Mouse (Mus musculus): Measurements from ENCODE around the gene 4930451I11Rik.

4930451I11Rik gene

DNA sequence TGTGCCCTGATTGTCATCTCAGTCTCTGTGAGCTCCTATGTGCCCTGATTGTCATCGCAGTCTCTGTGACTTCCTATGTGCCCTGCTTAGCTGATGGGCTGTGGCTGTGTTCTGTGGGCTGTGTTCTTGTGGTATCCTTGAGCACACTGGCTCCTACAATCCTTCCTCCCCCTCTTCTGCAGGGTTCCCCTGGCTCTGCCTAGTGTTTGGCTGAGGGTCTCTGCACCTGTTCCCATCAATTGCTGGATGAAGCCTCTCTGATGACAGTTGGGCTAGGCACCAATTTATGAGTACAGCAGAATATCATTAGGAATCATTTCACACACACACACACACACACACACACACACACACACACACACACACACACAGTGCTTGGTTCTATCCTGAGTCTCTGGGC lies 1.9 kb upstream of the 4930451I11Rik start:
- no peak for DNase-seq (ENCODE audit: low spot score)

DNA sequence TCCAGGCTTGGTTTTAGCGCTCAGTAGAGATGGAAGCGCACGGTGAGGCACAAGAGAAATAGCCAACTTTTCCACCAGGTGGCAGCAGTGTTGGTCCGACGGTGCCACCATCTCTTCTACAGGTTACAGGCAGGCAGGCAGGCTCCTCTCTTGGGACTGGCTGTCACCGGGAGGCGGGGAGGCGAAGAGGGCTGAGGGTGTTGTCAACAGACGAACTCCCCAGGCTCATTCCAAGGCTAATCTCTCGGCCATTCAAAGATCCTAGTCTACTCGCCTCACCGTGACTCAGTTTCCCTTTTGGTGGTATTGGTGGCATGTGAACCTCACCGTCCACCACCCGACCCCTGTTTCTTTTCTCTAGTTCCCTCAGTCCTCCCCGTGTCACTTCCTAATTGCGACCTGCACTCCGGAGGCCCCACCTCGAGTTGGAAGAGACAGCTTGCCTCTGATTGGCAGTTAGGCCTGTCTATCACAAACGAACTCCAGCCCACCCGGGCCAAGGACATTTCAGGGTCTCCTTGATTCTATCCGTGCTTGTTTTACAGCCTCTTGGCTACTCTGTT lies 678 bp upstream of the 4930451I11Rik start:
- DNase-seq (ENCODE audit: low spot score), result peak; percentile 90

GRCm38 (mm10) chr7:126825952-126826351 lies 5.5 kb downstream of the 4930451I11Rik start:
- no peak for DNase-seq (ENCODE audit: low spot score)

DNA sequence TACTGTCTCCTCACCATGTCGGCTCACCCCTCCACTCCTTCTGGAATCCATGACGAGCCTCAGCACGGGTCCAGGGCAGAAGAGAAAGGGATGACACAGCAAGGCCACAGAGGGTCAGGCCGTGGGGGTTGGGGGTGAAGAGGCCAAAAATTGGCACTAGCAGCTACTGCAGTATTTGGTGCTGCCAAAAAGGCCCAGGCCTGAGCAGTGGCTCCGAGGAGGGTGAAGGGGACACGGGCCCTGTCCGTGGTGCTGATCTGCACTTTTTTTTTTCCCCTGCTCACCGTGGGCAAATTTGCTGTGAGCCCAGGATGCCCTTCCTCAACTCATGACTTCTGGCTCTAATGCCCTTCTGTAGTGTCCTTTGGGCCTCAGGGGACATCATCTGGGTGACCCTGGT lies 6.0 kb downstream of the 4930451I11Rik start:
- peak; percentile 66 for DNase-seq (ENCODE audit: low spot score)

DNA sequence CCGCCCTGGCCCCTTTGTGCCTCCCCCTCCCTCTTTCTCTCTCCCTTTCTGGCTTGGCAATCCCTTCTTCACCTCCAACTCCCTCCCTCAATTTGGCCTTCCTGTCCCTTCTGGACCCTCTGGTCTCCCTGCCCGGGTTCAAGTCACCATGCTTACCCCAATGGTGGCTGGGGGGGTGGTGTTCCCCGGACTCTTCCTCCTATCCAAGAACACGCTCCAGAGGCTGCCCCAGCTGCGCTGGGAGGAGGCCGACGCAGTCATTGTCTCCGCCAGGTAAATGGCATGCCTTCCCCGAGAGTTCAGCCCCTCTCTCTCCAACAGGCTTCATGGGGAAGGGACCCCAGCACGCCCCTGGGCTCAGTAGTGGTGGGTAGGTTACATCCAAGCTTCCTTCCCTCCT lies 7.5 kb downstream of the 4930451I11Rik start:
- DNase-seq (ENCODE audit: low spot score), result no peak

DNA sequence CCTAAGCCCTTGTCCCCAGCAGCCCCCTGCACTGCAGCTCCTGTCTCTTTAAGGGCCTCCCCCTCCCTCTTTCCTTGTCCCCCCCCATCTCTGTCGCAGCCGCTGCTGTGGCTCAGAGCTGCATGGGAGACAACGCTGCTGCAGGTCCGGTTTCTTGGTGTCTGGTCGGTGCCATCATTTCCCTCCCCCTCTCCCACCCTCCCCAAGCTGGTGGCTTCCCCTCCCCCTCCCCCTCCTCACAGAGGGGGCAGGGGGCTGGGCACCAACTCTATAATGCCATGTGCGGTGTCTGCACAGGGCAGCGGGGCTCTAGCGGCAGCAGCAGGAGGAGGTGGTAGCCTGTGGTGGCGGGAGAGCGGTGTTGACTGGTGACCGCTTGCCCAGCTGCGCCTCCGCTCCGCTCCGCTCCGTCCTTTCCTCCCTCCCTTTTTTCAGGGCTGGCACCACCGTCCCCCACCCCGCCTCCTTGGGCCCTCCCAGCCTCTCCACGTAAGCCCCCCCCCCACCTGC lies 8.2 kb downstream of the 4930451I11Rik start:
- DNase-seq (ENCODE audit: low spot score), result peak; percentile 35

DNA sequence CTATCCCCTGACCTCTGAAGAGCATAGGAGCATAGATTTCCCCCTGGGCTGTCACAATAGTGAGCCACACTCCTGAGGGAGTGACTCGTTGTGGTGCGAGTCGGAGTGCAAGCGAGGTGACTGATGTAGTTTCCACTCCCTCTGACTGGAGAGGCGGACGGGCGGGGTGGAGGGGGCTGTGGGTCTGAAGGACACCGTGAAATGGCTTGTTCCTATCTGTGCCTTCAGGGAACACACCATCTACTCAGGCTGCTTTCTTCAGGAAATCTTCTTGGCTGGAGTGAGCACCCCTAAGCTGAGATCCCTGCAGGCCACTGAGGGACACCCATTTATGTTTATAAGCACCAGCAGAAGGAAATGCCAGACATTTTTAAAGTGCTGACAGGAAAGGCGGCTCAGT lies 8.7 kb downstream of the 4930451I11Rik start:
- no peak for DNase-seq (ENCODE audit: low spot score)

DNA sequence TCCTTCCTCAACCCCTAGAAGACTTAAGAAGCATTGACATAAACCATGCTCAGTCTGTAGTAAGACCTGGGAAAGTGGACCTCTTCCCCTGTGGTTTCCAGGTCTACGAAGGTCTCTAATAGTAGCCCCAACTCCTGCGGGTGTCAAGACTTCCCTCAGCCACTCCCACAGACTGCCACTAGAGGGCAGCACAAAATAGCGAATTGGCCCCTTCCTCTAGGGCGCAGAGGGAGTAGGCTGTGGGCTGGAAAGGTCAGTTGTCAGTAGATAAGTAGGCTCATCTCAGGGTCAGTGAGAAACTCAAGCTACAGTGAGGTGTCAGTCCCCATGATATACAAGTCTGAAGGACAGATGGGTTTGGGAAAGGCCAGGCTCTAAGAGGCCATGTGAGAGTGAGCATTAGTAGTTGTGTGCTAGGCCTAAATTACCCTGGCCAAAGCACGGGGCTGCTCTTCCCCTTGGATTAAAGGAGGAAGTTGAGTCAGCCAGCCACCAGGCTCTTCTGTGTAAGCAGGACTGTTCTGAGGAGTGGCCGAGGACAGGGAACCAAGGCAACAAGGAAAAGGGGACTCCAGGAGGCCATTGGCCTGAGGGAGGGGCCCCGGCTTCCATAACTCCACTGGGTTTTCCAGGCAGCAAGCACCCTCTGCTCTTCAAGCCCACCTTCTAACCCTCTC lies 9.5 kb downstream of the 4930451I11Rik start:
- DNase-seq (ENCODE audit: low spot score), result peak; percentile 94

GRCm38 (mm10) chr7:126818818-126819217 lies 12.6 kb downstream of the 4930451I11Rik start:
- DNase-seq (ENCODE audit: low spot score), result no peak

DNA sequence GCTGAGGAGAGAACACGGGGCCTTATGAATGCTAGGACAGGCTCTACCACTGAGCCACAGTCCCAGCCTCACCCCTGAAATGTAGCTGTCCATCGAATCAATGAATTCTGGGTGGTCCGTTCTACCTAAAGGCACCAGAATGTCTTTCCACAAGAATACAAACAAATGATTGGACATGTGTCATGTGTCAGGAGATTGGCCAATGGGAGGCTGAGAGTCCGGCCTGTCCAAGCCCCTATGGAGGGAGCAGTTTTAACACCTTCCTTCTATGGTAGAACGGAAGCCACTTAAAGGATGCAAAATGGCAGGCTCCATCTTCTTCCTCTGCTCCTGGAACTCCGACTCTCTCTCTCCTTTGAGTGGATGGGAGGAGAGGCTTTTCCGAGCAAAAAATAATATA lies 13.8 kb downstream of the 4930451I11Rik start:
- DNase-seq (ENCODE audit: low spot score), result no peak

GRCm38 (mm10) chr7:126816494-126816893 lies 14.9 kb downstream of the 4930451I11Rik start:
- no peak for DNase-seq (ENCODE audit: low spot score)

GRCm38 (mm10) chr7:126815726-126816222 lies 15.7 kb downstream of the 4930451I11Rik start:
- DNase-seq (ENCODE audit: low spot score), result no peak

DNA sequence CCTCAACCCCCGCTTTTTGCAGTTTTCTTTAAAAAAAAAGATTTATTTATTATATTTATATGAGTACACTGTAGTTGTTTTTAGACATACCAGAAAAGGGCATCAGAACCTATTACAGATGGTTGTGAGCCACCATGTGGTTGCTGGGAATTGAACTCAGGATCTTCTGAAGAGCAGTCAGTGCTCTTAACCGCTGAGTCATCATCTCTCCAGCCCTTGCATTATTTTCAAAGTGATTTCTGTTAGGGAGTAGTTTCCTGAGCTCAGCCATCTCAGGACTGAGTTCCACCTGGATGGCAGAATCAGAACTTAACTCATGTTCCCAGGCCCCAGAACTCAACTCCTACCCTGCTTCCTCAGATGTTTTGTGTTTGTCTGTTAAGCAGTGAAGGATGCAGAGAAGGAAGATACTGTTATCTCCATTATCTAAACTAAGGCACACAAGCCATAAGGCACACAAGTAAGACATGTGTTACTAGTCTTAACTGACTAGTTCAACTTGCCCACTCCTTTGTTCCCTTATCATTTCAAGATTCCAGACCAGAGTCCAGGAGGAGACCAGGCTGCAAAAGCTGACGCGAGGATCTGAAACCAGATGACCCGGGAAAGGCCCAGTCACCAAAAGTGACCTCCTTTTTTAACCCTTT lies 21.6 kb downstream of the 4930451I11Rik start:
- DNase-seq (ENCODE audit: low spot score), result no peak

GRCm38 (mm10) chr7:126808703-126809455 lies 22.6 kb downstream of the 4930451I11Rik start:
- DNase-seq (ENCODE audit: low spot score), result peak; percentile 95

DNA sequence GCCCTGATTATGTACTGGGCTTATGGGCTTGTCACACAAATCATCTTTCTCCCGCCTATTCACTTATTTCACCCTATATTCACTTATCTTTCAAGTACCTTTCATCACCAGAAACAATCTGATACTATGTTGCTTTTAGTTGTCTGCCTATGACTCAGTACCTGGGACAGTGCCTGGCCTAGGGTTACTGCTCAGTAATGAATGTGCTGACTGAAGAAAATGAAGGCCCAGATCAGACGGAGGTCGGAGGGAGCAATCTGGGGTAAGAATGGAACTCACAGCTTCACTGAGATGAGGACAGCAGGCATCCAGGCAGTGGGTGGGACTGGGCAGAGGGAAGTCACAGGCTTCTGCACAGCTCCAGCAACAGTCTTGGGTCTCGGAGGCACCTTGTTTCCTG lies 24.0 kb downstream of the 4930451I11Rik start:
- DNase-seq (ENCODE audit: low spot score), result no peak

GRCm38 (mm10) chr7:126806956-126807355 lies 24.5 kb downstream of the 4930451I11Rik start:
- DNase-seq (ENCODE audit: low spot score), result no peak

DNA sequence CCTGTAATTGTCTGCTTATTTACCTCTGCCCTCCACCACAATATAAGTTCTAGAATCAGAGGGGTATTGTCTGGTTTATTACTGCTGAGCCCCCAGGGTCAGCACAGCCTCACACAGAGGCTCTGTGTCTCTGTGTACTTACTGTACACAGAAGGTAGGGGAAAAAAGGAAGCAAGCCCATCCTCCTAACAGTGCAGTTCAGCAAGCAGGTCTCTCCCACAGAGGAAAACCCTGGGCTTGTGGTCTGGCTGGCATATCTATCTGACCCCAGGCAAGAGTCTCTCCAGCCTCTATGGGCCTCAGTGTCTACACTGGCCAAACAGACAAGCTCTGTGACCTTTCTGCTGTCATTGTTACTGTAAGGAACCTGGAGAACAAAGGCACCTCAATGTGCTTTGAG lies 27.7 kb downstream of the 4930451I11Rik start:
- no peak for DNase-seq (ENCODE audit: low spot score)

- no peak for DNase-seq (ENCODE audit: low spot score)
Measured at GRCm38 (mm10) chr7:126803181-126803580, 28.3 kb downstream of the 4930451I11Rik start.

DNA sequence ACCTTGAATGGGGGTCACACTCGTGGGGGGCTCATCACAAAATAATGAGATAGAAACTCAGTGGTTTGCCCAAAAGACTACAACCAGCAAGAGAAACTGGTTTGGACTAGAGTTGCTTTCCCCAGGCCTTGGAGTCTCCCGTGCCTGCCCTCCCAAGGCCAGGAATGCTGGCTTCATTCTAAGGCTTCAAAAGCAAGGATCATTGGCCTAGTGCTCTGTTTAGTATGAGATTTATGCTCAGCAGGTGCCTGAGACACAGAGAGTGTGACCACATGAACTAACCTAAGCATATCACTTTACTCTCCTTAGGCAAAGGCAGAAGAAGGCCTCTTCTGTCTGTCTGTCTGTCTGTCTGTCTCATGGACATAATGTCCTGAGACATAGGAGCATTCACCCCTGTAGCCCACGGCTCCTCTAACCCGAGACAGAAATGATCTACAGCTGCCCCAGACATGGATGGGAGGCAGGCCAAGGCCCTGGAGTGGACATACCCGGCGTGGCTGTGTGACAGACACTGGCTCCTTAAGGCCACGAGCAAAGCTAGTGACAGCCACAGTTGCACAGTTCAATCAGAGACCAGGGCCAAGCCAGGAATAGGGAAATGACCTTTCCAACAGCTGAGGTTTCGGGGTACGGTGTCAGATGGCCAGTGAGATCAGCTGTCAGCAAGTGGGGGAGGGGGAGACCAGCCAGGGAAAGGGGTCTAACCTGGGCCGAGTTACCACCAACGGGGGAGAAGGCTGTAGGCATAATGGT lies 29.1 kb downstream of the 4930451I11Rik start:
- DNase-seq (ENCODE audit: low spot score), result no peak

DNA sequence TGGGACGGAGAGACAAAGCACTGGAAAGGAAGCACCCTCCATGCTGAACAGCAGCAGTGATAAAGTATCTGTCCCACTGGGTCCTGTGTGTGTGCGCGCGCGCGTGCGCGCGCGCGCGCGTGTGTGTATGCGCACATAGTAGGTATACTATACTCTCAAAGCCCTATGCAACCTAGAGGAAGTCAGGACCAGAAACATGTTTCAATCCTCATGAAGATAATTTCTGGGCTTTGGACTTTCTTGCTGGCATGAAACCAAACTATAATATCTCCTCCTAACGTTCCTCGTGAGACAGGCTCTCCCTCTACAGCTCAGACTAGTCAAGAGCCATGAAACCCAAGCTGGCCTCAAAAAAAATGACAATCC lies 30.4 kb downstream of the 4930451I11Rik start:
- DNase-seq (ENCODE audit: low spot score), result no peak

GRCm38 (mm10) chr7:126800269-126801056 lies 31.0 kb downstream of the 4930451I11Rik start:
- no peak for DNase-seq (ENCODE audit: low spot score)

All from embryo, embryonic 10.5 days (tissue).